Mouse (Mus musculus) layer of hippocampus, postnatal 25 days (tissue): Measurements from ENCODE around the gene Spred1. TPM values are rescaled to one million over a fixed set of nuclear protein-coding genes. Genes with fewer than 3 reads are reported as not detected.

Experiments used
- microRNA-seq, 2 experiments: library from miRNA; unstranded; fragments of <30 nt; microRNA quantifications; one replicate each; pipeline ENCODE4 v1.2.0; 2021
- total RNA-seq, 2 experiments: library from RNA; stranded (reverse); gene quantifications; 2 replicates each; pipeline ENCODE4 v1.2.3; 2021

Gene Spred1
- total RNA-seq, 2 experiments from 2014 or later = 91.1 to 98.2 TPM

Small RNAs within 50 kb of the gene (microRNA-seq; reads per million reads assigned to microRNA genes)
- gene Mir674 = 4,501 to 6,776 reads per million in 2 experiments

Other genes with a start within 250 kb of the Spred1 start
- gene Tmco5, start 242.7 kb upstream of the Spred1 start, total RNA-seq = under 1 TPM; 0.80 to 0.94 TPM
- 10 to 100 TPM; 44.2 to 49.7 TPM for gene Fam98b, start 128.4 kb downstream of the Spred1 start, total RNA-seq
- gene Rasgrp1, start 221.6 kb downstream of the Spred1 start, total RNA-seq = 100 to 1,000 TPM; 390 to 419 TPM